Mouse (Mus musculus): ENCODE measurements at regions not wholly inside any gene's neighbourhood (a gene's known extent, or its start where the extent isn't known, plus 50 kb on each side); places are given as distances from the start of the nearest gene placed in this dataset.

- 32% methylated on average over 1 of the region's 1 CpGs for WGBS
- ATAC-seq (ENCODE audit: low FRiP score): peak; percentile 51; the same call in 1 of the 2 replicates
- no peaks in the 10 kb centered on the region for H3K9me3 ChIP-seq
- H3K9ac ChIP-seq: no peak overlapping the region
- H3K4me3 ChIP-seq (replicated peaks): no peak overlapping the region
- no peak overlapping the region for H3K27ac ChIP-seq
- peaks cover 12% of the 10 kb centered on the region for H3K27me3 ChIP-seq
- H3K4me1 ChIP-seq: no peaks in the 10 kb centered on the region
- H3K4me2 ChIP-seq: no peak overlapping the region
- H3K36me3 ChIP-seq (replicated peaks): no peaks in the 10 kb centered on the region
Measured at GRCm38 (mm10) chr12:118784643-118785042, 61.5 kb upstream of the Sp8 start.

GRCm38 (mm10) chr12:118781978-118782377 is 64.2 kb upstream of the Sp8 start:
- no peak for ATAC-seq (ENCODE audit: low FRiP score)
- H3K27ac ChIP-seq: no peak overlapping the region
- no peaks in the 10 kb centered on the region for H3K4me1 ChIP-seq
- no peak overlapping the region for H3K9ac ChIP-seq
- no peaks in the 10 kb centered on the region for H3K9me3 ChIP-seq
- no peak overlapping the region for H3K4me3 ChIP-seq (replicated peaks)
- no peak overlapping the region for H3K4me2 ChIP-seq
- WGBS: 85% methylated on average over 3 of the region's 3 CpGs
- no peaks in the 10 kb centered on the region for H3K36me3 ChIP-seq (replicated peaks)
- peaks cover 12% of the 10 kb centered on the region for H3K27me3 ChIP-seq

GRCm38 (mm10) chr12:118775463-118776064 is 70.6 kb upstream of the Sp8 start:
- no peak for ATAC-seq (ENCODE audit: low FRiP score)
- H3K27ac ChIP-seq: no peak overlapping the region
- no peaks in the 10 kb centered on the region for H3K36me3 ChIP-seq (replicated peaks)
- no peaks in the 10 kb centered on the region for H3K4me1 ChIP-seq
- H3K4me3 ChIP-seq (replicated peaks): no peak overlapping the region
- H3K9me3 ChIP-seq: no peaks in the 10 kb centered on the region
- 68% methylated on average over 1 of the region's 1 CpGs for WGBS
- no peak overlapping the region for H3K9ac ChIP-seq
- H3K4me2 ChIP-seq: no peak overlapping the region
- H3K27me3 ChIP-seq: no peaks in the 10 kb centered on the region

- H3K36me3 ChIP-seq (replicated peaks): no peaks in the 10 kb centered on the region
- H3K4me1 ChIP-seq: no peaks in the 10 kb centered on the region
- no peak for ATAC-seq (ENCODE audit: low FRiP score)
- H3K27me3 ChIP-seq: no peaks in the 10 kb centered on the region
- no peak overlapping the region for H3K27ac ChIP-seq
- no peak overlapping the region for H3K9ac ChIP-seq
- H3K4me3 ChIP-seq (replicated peaks): no peak overlapping the region
- H3K4me2 ChIP-seq: no peak overlapping the region
- 93% methylated on average over 2 of the region's 2 CpGs for WGBS
- no peaks in the 10 kb centered on the region for H3K9me3 ChIP-seq
Measured at GRCm38 (mm10) chr12:118772790-118773189, 73.3 kb upstream of the Sp8 start.

GRCm38 (mm10) chr12:118766472-118766871 is 79.7 kb upstream of the Sp8 start:
- WGBS: 60% methylated on average over 1 of the region's 1 CpGs
- no peaks in the 10 kb centered on the region for H3K4me1 ChIP-seq
- H3K4me3 ChIP-seq (replicated peaks): no peak overlapping the region
- no peaks in the 10 kb centered on the region for H3K9me3 ChIP-seq
- no peak for ATAC-seq (ENCODE audit: low FRiP score)
- H3K4me2 ChIP-seq: no peak overlapping the region
- no peaks in the 10 kb centered on the region for H3K27me3 ChIP-seq
- H3K9ac ChIP-seq: no peak overlapping the region
- no peak overlapping the region for H3K27ac ChIP-seq
- no peaks in the 10 kb centered on the region for H3K36me3 ChIP-seq (replicated peaks)

- WGBS: 71% methylated on average over 2 of the region's 2 CpGs
- Histone ChIP-seq H3K9ac (no peak overlapping the region), H3K4me1 (no peaks in the 10 kb centered on the region), H3K36me3 (replicated peaks) (no peaks in the 10 kb centered on the region), H3K27me3 (peaks cover 4% of the 10 kb centered on the region; the same call in 1 of the 2 replicates), H3K4me3 (replicated peaks) (no peak overlapping the region), H3K27ac (no peak overlapping the region), H3K4me2 (no peak overlapping the region), H3K9me3 (no peaks in the 10 kb centered on the region)
- ATAC-seq (ENCODE audit: low FRiP score): no peak
Measured at GRCm38 (mm10) chr12:118754076-118754475, 92.1 kb upstream of the Sp8 start.

GRCm38 (mm10) chr12:118739103-118739502 is 107.0 kb upstream of the Sp8 start:
- Histone ChIP-seq H3K36me3 (replicated peaks) (no peaks in the 10 kb centered on the region), H3K4me2 (no peak overlapping the region), H3K4me3 (replicated peaks) (no peak overlapping the region), H3K27ac (no peak overlapping the region), H3K9me3 (no peaks in the 10 kb centered on the region), H3K27me3 (no peaks in the 10 kb centered on the region), H3K9ac (no peak overlapping the region), H3K4me1 (no peaks in the 10 kb centered on the region)
- 66% methylated on average over 4 of the region's 4 CpGs for WGBS
- ATAC-seq (ENCODE audit: low FRiP score): no peak

- Histone ChIP-seq H3K9me3 (no peaks in the 10 kb centered on the region), H3K4me1 (peaks cover 5% of the 10 kb centered on the region; the same call in 1 of the 2 replicates), H3K36me3 (replicated peaks) (no peaks in the 10 kb centered on the region), H3K4me2 (no peak overlapping the region), H3K4me3 (replicated peaks) (no peak overlapping the region), H3K27ac (no peak overlapping the region), H3K27me3 (peaks cover 20% of the 10 kb centered on the region), H3K9ac (no peak overlapping the region)
- WGBS: 42% methylated on average over 4 of the region's 4 CpGs
- ATAC-seq (ENCODE audit: low FRiP score): peak; percentile 80
Measured at GRCm38 (mm10) chr12:118725891-118726290, 120.2 kb upstream of the Sp8 start.

GRCm38 (mm10) chr12:118719878-118720573 is 126.1 kb upstream of the Sp8 start:
- Histone ChIP-seq H3K36me3 (replicated peaks) (no peaks in the 10 kb centered on the region), H3K9me3 (no peaks in the 10 kb centered on the region), H3K27me3 (peaks cover 44% of the 10 kb centered on the region), H3K9ac (no peak overlapping the region), H3K27ac (no peak overlapping the region), H3K4me2 (no peak overlapping the region), H3K4me1 (no peaks in the 10 kb centered on the region; the same call in 1 of the 2 replicates), H3K4me3 (replicated peaks) (no peak overlapping the region)
- peak; percentile 90 for ATAC-seq (ENCODE audit: low FRiP score)
- 18% methylated on average over 4 of the region's 4 CpGs for WGBS

GRCm38 (mm10) chr12:118716824-118717223 is 129.3 kb upstream of the Sp8 start:
- Histone ChIP-seq H3K4me1 (no peaks in the 10 kb centered on the region; the same call in 1 of the 2 replicates), H3K9me3 (no peaks in the 10 kb centered on the region), H3K4me3 (replicated peaks) (no peak overlapping the region), H3K4me2 (no peak overlapping the region), H3K27ac (no peak overlapping the region), H3K9ac (no peak overlapping the region), H3K36me3 (replicated peaks) (no peaks in the 10 kb centered on the region), H3K27me3 (peaks cover 37% of the 10 kb centered on the region)
- ATAC-seq (ENCODE audit: low FRiP score): no peak
- 88% methylated on average over 4 of the region's 4 CpGs for WGBS

GRCm38 (mm10) chr12:118706626-118707025 is 139.5 kb upstream of the Sp8 start:
- Histone ChIP-seq H3K36me3 (replicated peaks) (no peaks in the 10 kb centered on the region), H3K4me3 (replicated peaks) (no peak overlapping the region), H3K9ac (no peak overlapping the region), H3K27ac (no peak overlapping the region), H3K4me2 (no peak overlapping the region), H3K9me3 (no peaks in the 10 kb centered on the region), H3K4me1 (peaks cover 7% of the 10 kb centered on the region; the same call in 1 of the 2 replicates), H3K27me3 (peaks cover 18% of the 10 kb centered on the region; the same call in 1 of the 2 replicates)
- 90% methylated on average over 7 of the region's 7 CpGs for WGBS
- no peak for ATAC-seq (ENCODE audit: low FRiP score)

- Histone ChIP-seq H3K9ac (no peak overlapping the region), H3K9me3 (no peaks in the 10 kb centered on the region), H3K4me1 (peaks cover 7% of the 10 kb centered on the region; the same call in 1 of the 2 replicates), H3K36me3 (replicated peaks) (no peaks in the 10 kb centered on the region), H3K27ac (no peak overlapping the region), H3K4me3 (replicated peaks) (no peak overlapping the region), H3K4me2 (no peak overlapping the region), H3K27me3 (peaks cover 14% of the 10 kb centered on the region; the same call in 1 of the 2 replicates)
- 86% methylated on average over 2 of the region's 2 CpGs for WGBS
- no peak for ATAC-seq (ENCODE audit: low FRiP score)
Measured at GRCm38 (mm10) chr12:118704826-118705225, 141.3 kb upstream of the Sp8 start.

GRCm38 (mm10) chr12:118703730-118704129 is 142.4 kb upstream of the Sp8 start:
- ATAC-seq (ENCODE audit: low FRiP score): no peak
- WGBS: 49% methylated on average over 12 of the region's 12 CpGs
- no peak overlapping the region for H3K9ac ChIP-seq
- H3K4me2 ChIP-seq: no peak overlapping the region
- H3K27ac ChIP-seq: no peak overlapping the region
- H3K27me3 ChIP-seq: peaks cover 14% of the 10 kb centered on the region; the same call in 1 of the 2 replicates
- H3K4me1 ChIP-seq: peaks cover 7% of the 10 kb centered on the region; the same call in 1 of the 2 replicates
- H3K4me3 ChIP-seq (replicated peaks): no peak overlapping the region
- no peaks in the 10 kb centered on the region for H3K9me3 ChIP-seq
- no peaks in the 10 kb centered on the region for H3K36me3 ChIP-seq (replicated peaks)
